Mouse (Mus musculus) forebrain, embryonic 12.5 days (tissue): ENCODE results near the gene Fstl5. TPM values are rescaled to one million over a fixed set of nuclear protein-coding genes. Genes with fewer than 3 reads are reported as not detected.

Experiments used
- ATAC-seq: fragments of 200-750 bp; cut with Nextera tagmentation; 2 replicates; pipeline ENCODE4 v1.8.0; 2017; ENCODE audit warnings: moderate TSS enrichment; ENCODE audit not compliant: low FRiP score
- H3K27ac ChIP-seq: fragments of 300-500 bp; sonication (generic); 2 replicates; pipeline ENCODE4 v1.5.1; 2016; ENCODE audit warnings: mild to moderate bottlenecking
- H3K27me3 ChIP-seq: fragments of 300-500 bp; sonication (generic); 2 replicates; pipeline ENCODE4 v1.6.1; 2016; ENCODE audit warnings: mild to moderate bottlenecking
- H3K36me3 ChIP-seq: fragments of 300-500 bp; sonication (generic); replicated peaks from 2 replicates; pipeline ENCODE4 v1.6.1; 2016; ENCODE audit warnings: mild to moderate bottlenecking
- H3K4me1 ChIP-seq: fragments of 300-500 bp; sonication (generic); 2 replicates; pipeline ENCODE4 v1.6.1; 2016
- H3K4me2 ChIP-seq: fragments of 300-500 bp; sonication (generic); 2 replicates; pipeline ENCODE4 v1.6.1; 2016; ENCODE audit warnings: mild to moderate bottlenecking, moderate library complexity
- H3K4me3 ChIP-seq: fragments of 300-500 bp; sonication (generic); replicated peaks from 2 replicates; pipeline ENCODE4 v1.5.1; 2016; ENCODE audit warnings: mild to moderate bottlenecking
- H3K9ac ChIP-seq: fragments of 300-500 bp; sonication (generic); 2 replicates; pipeline ENCODE4 v1.6.1; 2016; ENCODE audit warnings: mild to moderate bottlenecking
- H3K9me3 ChIP-seq: fragments of 300-500 bp; sonication (generic); 2 replicates; pipeline ENCODE4 v1.6.1; 2016
- WGBS: fragments of 180-500 bp; shearing (Covaris S2); methylation state at CpG from one replicate; pipeline ENCODE4 v1.1.7; 2016; 5-methylcytosine and 5-hydroxymethylcytosine counted together
- polyA plus RNA-seq: library from polyadenylated mRNA; unstranded; fragments of >200 nt; fragmentation: Nextera tagmentation; extraction: Ambion mirVana; gene quantifications from 2 replicates; pipeline ENCODE4 v1.2.1, GENCODE M21; 2016

The Fstl5 gene
- polyA plus RNA-seq, result 18.7 and 25.3 TPM in 2 replicates

DNA sequence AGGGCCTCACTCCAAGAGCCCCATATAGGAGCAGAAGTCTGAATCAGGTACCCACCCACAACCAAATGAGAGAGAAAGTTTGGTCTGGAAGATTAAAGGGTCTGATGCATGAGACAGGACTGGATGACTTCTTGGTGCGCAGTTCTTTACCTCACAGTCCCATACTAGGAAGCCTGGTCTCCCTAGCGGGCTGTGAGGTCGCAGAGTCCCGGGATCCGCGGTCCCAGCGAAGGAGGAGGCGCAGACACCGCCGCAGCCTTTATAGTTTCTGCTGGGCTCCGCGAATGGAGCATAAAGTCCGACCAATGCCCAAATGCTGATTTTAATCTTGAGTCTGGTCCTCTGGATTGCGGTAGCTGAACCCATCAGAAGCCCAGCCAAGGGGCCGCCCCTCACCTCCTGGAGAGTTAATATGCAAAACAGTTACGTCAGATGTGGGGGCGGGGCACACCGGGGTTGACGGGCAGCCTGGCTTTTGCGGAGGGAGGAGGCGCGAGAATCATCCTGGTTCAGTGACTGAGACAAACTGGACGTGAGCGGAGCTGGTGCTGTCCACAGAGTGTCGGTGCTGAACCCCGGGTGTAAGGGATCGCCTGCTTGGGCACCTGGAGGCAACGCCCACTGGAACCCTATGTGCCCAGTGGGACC, at the start of gene Fstl5:
Fstl5 (plus strand) TSS at position 211 of the 648 bp plus-strand sequence.
- peak within 1 kb of the TSS; percentile 53; the same call in 1 of the 2 replicates for H3K27ac ChIP-seq

DNA sequence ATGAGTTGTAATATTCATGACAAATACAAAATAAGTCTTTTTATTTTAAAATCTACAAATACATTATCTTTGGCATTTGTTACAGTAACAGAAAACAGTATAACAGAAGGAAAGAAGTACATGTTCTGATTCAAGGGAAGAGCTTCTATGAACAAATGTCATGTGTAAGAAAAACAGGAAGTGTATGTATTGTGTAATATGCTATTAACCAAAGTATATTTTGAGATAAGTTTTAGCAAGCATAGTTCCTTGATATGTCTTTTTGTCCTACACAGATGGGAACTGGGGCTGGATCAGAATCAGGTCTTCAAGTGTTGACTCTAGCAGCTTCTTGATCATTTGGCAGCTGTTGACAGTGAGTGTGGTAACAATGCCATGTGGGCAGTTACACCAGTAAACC, 48.5 kb upstream of the Fstl5 start:
- no peaks in the 10 kb centered on the region for H3K4me1 ChIP-seq
- no peak for ATAC-seq
- no peak overlapping the region for H3K27ac ChIP-seq
- H3K27me3 ChIP-seq, result no peaks in the 10 kb centered on the region
- H3K4me2 ChIP-seq, result no peak overlapping the region
- no peaks in the 10 kb centered on the region for H3K36me3 ChIP-seq
- H3K4me3 ChIP-seq, result no peak overlapping the region
- no peaks in the 10 kb centered on the region for H3K9me3 ChIP-seq
- H3K9ac ChIP-seq, result no peak overlapping the region

More for the DNA sequence above, at the start of gene Fstl5:
- no peaks in the 10 kb centered on the region for H3K9me3 ChIP-seq
- peak within 1 kb of the TSS; percentile 57 for H3K9ac ChIP-seq
- H3K4me1 ChIP-seq, result 0 out of 2 replicates have a peak, but pooled peaks cover 2% of the 10 kb centered on the region
- no peaks in the 10 kb centered on the region for H3K36me3 ChIP-seq
- peak within 1 kb of the TSS; percentile 60 for H3K4me2 ChIP-seq
- peak; percentile 90 for ATAC-seq
- H3K27me3 ChIP-seq, result no peaks in the 10 kb centered on the region
- WGBS, result under 1% methylated on average over 28 of the region's 28 CpGs
- H3K4me3 ChIP-seq, result peak within 1 kb of the TSS; percentile 52

DNA sequence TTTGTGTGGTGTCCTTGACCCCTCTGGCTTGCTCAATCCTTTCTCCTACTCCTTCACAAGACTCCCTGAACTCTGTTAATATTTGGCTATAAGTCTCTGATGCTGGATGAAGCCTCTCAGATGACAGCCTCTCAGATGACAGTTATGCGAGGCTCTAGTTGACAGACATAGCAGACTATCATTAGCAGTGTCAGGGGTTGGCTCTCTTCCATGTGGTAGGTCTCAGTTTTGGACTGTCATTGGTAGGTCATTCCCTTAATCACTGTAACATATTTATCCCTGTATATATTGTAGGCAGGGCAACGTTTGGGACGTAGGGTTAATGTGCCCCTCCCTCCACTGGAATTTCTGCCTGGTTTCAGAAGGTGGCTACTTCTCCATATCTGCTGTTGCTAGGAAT, 22.9 kb upstream of the Fstl5 start:
- no peak overlapping the region for H3K27ac ChIP-seq
- H3K4me1 ChIP-seq, result no peaks in the 10 kb centered on the region
- no peaks in the 10 kb centered on the region for H3K27me3 ChIP-seq
- H3K4me2 ChIP-seq, result no peak overlapping the region
- 90% methylated on average over 3 of the region's 3 CpGs for WGBS
- no peaks in the 10 kb centered on the region for H3K36me3 ChIP-seq
- H3K4me3 ChIP-seq, result no peak overlapping the region
- H3K9ac ChIP-seq, result no peak overlapping the region
- no peaks in the 10 kb centered on the region for H3K9me3 ChIP-seq
- ATAC-seq, result no peak

DNA sequence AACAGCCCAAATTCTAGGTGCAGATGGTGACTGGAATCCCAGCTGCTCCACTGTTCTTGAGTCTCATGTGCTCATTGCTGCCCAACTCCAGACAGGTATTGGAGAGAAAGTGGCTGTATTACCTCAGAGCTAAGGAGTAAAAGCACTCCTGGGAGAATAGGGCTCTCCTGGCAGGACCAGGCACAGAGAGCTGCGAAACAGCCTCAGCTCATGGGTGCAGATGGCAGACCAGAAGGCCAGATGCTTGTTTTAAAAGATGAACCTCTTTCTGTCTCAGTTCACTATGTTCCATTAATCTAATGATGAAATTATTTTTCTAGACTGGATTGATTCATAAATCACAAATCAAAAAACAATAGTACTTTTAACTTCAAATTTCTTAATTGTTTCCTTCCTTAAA, 12.1 kb upstream of the Fstl5 start:
- no peaks in the 10 kb centered on the region for H3K9me3 ChIP-seq
- H3K4me2 ChIP-seq, result no peak overlapping the region
- WGBS, result 88% methylated on average over 1 of the region's 1 CpGs
- no peak for ATAC-seq
- no peaks in the 10 kb centered on the region for H3K36me3 ChIP-seq
- no peak overlapping the region for H3K27ac ChIP-seq
- no peaks in the 10 kb centered on the region for H3K27me3 ChIP-seq
- no peaks in the 10 kb centered on the region for H3K4me1 ChIP-seq
- no peak overlapping the region for H3K9ac ChIP-seq
- no peak overlapping the region for H3K4me3 ChIP-seq

DNA sequence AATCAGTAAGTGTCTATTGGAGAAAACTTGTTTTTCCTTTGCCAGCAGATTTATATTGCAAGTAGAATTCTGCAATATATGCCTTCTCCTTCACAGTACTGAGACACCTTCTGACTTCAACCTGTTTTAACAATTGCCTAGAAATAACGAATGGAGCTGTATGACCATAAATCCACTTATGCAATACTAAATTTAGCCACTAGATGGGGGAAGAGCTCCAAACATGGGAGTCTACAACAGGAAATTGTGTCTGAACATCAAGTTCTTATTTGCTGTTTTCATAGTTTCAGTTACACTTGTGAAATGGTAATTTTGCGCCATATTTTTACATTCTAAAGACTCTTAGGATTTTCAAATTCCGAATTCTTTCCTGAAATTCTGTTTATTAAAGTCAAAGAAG, 6.2 kb upstream of the Fstl5 start:
- 5% methylated on average over 3 of the region's 3 CpGs for WGBS
- no peak overlapping the region for H3K9ac ChIP-seq
- H3K9me3 ChIP-seq, result no peaks in the 10 kb centered on the region
- H3K4me1 ChIP-seq, result no peaks in the 10 kb centered on the region
- H3K27ac ChIP-seq, result no peak overlapping the region
- H3K4me2 ChIP-seq, result no peak overlapping the region
- no peaks in the 10 kb centered on the region for H3K27me3 ChIP-seq
- ATAC-seq, result peak; percentile 66; the same call in 1 of the 2 replicates
- H3K4me3 ChIP-seq, result no peak overlapping the region
- H3K36me3 ChIP-seq, result no peaks in the 10 kb centered on the region

DNA sequence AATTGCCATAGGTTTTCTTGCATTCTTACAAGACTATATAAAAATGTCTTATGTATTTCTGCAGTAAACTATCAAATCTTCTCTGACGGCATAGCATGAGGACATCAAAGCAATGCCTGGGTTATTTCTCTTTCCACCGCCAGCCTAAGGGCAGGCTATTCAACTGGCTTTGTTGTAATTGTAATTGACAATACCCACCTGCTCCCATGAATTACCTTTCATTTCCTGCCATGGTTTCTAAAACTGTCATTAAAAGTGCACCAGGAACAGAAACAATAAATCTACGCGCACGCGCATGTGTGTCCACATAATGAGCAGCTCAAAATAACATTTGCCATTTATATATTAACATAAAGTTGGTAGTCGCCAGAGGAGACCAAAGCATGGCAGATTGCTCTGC, 1.2 kb upstream of the Fstl5 start:
- WGBS, result 55% methylated on average over 7 of the region's 7 CpGs
- no peak overlapping the region; the same call in 1 of the 2 replicates for H3K4me2 ChIP-seq
- no peaks in the 10 kb centered on the region for H3K9me3 ChIP-seq
- no peaks in the 10 kb centered on the region for H3K27me3 ChIP-seq
- no peak overlapping the region for H3K9ac ChIP-seq
- no peak overlapping the region for H3K4me3 ChIP-seq
- H3K4me1 ChIP-seq, result 0 out of 2 replicates have a peak, but pooled peaks cover 2% of the 10 kb centered on the region
- H3K36me3 ChIP-seq, result no peaks in the 10 kb centered on the region
- ATAC-seq, result no peak
- no peak overlapping the region for H3K27ac ChIP-seq

DNA sequence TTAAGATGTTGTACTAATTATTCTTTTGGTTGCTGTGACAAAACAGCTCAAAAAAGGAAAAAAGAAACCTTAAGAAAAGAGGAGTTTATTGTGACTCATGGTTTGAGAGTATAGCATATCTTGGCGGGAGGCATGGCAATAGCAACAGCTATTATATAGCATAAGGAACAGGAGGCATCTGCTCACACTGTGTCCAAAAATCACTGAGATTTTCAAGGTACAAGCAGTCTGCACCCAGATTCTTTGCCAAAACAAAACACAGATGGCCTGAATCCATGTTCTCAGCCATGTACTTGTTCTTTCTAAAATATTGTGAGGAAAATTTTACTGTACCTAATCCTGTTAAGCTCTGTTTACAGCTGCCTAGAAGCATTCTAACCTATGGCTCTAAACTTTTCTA, 66.4 kb downstream of the Fstl5 start:
- no peak for ATAC-seq
- Histone ChIP-seq H3K9ac (no peak overlapping the region), H3K9me3 (no peaks in the 10 kb centered on the region), H3K27ac (no peak overlapping the region), H3K36me3 (no peaks in the 10 kb centered on the region), H3K27me3 (no peaks in the 10 kb centered on the region), H3K4me2 (no peak overlapping the region), H3K4me3 (no peak overlapping the region), H3K4me1 (no peaks in the 10 kb centered on the region)
- WGBS, result 70% methylated on average over 1 of the region's 1 CpGs

DNA sequence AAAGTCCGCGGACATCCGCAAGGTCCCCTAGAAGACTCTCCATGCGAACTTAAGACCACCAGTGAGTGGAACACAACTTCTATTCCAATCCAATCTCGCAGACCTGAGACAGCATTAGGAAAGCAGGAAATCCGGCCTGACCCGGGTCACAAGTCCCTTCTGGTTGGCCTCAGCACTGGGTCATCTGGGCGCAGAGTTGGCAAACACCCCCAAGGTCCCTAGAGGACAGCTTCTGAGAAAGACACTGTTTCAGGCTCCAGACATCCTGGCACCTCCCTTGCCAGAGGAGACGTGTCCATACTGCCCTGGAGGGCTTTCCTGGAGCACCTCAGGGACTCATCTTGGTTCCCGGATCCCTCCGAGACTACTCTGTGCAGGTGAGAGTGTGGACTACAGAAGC, 73.8 kb downstream of the Fstl5 start:
- no peak overlapping the region for H3K9ac ChIP-seq
- H3K4me1 ChIP-seq, result no peaks in the 10 kb centered on the region
- H3K36me3 ChIP-seq, result no peaks in the 10 kb centered on the region
- no peaks in the 10 kb centered on the region for H3K9me3 ChIP-seq
- ATAC-seq, result no peak
- WGBS, result 92% methylated on average over 11 of the region's 11 CpGs
- H3K4me3 ChIP-seq, result no peak overlapping the region
- no peaks in the 10 kb centered on the region for H3K27me3 ChIP-seq
- no peak overlapping the region for H3K27ac ChIP-seq
- H3K4me2 ChIP-seq, result no peak overlapping the region

DNA sequence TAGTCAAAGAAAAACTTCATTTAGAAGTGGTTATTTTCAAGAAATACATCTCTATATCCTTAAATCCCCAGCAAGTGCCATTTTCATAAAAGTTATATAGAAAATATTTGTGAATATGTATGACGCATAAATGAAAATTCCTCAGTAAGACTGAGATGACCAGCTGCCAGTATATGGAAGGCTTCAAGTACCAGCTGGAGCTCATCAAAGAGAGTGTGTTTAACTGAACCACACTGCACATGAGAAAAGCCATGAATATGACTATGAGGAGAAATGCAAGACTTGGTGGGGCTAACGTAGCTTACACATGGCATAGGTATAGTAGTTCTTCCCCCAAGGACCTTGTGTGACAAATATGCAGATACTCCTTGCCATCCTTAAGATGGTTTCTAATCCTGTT, 164.8 kb downstream of the Fstl5 start:
- no peak for ATAC-seq
- Histone ChIP-seq H3K27ac (no peak overlapping the region), H3K9me3 (no peaks in the 10 kb centered on the region), H3K36me3 (no peaks in the 10 kb centered on the region), H3K4me2 (no peak overlapping the region), H3K4me1 (no peaks in the 10 kb centered on the region), H3K27me3 (no peaks in the 10 kb centered on the region), H3K4me3 (no peak overlapping the region), H3K9ac (no peak overlapping the region)
- 99% methylated on average over 2 of the region's 2 CpGs for WGBS

DNA sequence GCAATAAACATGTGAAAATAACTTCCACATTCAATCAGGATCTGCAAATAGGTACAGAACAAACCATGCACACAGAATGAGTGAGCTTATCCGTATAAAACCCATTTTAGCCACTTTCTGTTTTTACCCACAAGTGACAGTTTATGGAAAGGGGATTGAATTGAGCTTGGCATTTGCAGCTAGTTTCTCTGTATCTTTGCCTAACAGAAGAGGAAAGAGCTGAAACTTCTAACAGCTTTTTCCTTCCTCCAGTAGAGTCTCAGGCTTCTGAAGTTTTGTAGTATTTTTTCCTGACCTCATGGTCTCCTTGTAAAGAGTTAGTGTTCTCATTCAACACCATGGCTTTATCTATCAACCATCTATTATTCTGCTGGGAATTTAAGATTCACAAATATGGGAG, 177.3 kb downstream of the Fstl5 start:
- H3K27ac ChIP-seq, result no peak overlapping the region
- no peak for ATAC-seq
- H3K4me3 ChIP-seq, result no peak overlapping the region
- H3K27me3 ChIP-seq, result no peaks in the 10 kb centered on the region
- H3K9ac ChIP-seq, result no peak overlapping the region
- H3K4me1 ChIP-seq, result no peaks in the 10 kb centered on the region
- no peak overlapping the region for H3K4me2 ChIP-seq
- 92% methylated on average over 1 of the region's 1 CpGs for WGBS
- no peaks in the 10 kb centered on the region for H3K9me3 ChIP-seq
- no peaks in the 10 kb centered on the region for H3K36me3 ChIP-seq

DNA sequence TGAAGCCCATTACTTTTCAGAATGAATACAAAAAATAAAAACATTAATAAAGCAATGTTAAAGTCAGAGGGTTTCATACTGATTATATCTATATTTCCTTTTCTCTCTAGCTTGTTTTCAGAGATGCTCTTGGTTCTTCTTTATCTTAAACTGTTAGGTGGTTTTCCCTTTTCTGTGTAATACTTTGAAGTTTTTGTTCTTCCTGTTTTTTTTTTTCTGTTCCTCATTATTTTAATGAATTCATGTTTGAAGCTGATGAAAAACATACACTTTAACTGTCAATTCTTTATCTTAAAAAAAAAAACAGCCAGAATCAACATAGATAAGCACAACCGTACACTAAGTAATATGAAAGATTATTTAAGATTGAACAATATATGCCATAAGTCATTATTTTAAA, 218.9 kb downstream of the Fstl5 start:
- WGBS, result 92% methylated on average over 1 of the region's 1 CpGs

DNA sequence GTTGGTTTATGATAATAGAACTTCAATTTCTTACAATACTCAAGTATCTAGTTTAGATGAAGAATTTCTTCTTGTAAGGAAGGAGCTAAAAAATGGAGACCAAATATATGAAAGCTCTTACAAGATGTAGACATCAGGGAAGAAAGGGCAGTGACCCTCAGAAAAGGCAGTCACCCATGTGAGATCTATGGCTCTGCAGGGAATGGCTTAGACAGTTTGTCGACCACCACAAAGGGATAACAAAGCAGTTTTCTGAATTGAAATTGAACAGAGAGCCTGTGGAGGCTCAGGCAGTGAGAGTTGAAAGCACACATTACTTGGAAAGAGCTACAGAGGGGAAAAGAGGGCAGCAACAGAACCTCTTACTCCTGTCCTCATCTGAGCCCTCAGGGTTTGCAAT, 220.3 kb downstream of the Fstl5 start:
- 6% methylated on average over 1 of the region's 1 CpGs for WGBS
- Histone ChIP-seq H3K4me2 (no peak overlapping the region), H3K4me1 (no peaks in the 10 kb centered on the region), H3K27ac (no peak overlapping the region), H3K36me3 (no peaks in the 10 kb centered on the region), H3K9me3 (no peaks in the 10 kb centered on the region), H3K27me3 (no peaks in the 10 kb centered on the region), H3K4me3 (no peak overlapping the region), H3K9ac (no peak overlapping the region)
- ATAC-seq, result no peak

More for the DNA sequence above, 218.9 kb downstream of the Fstl5 start:
- Histone ChIP-seq H3K9me3 (no peaks in the 10 kb centered on the region), H3K4me1 (no peaks in the 10 kb centered on the region), H3K4me2 (no peak overlapping the region), H3K27me3 (no peaks in the 10 kb centered on the region), H3K27ac (no peak overlapping the region), H3K4me3 (no peak overlapping the region), H3K36me3 (no peaks in the 10 kb centered on the region), H3K9ac (no peak overlapping the region)
- no peak for ATAC-seq

DNA sequence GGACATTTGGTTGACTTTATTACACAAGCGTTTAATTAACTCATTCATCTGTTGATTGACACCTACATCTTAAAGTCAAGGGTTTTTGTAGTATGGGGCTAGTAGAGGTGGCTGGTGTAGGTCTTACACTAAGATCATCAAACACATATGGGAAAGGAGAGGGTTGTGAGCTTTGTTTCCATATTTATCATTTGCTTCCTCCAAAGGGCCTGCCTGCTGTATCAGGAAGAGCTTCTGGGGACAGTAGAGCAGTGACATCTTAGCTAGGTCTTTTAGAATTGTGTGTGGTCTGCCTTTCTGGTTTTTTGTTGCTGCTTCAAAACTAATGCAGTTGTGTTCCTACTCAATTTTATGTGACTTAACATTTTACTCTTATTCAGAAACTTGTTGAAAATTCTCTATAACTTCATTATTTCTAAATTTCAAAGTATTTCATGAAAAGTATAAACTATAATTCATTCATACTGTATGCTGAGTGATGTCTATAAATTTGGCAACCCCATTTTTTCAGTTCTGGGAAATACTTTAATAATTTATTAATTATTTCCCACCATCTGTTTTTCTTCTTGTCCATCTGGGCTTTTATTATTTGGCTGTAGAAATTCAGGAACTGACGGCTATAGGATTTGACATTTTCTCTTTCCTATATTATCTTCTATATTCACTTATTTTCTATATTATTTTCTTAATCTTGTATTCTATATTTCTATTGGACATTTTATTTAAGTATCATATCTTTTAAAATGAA, 227.1 kb downstream of the Fstl5 start:
- H3K36me3 ChIP-seq, result no peaks in the 10 kb centered on the region
- no peak for ATAC-seq
- no peak overlapping the region for H3K4me3 ChIP-seq
- 88% methylated on average over 2 of the region's 2 CpGs for WGBS
- H3K4me1 ChIP-seq, result no peaks in the 10 kb centered on the region
- no peak overlapping the region for H3K9ac ChIP-seq
- H3K27me3 ChIP-seq, result no peaks in the 10 kb centered on the region
- H3K4me2 ChIP-seq, result no peak overlapping the region
- H3K27ac ChIP-seq, result no peak overlapping the region
- no peaks in the 10 kb centered on the region for H3K9me3 ChIP-seq
